Mouse (Mus musculus) spleen, adult 2 months (tissue): ENCODE measurements around the gene Pard6b.

Source experiments
- CTCF ChIP-seq: fragments of 200-500 bp; IDR thresholded peaks from 2 replicates; pipeline ENCODE4 v1.5.1; 2011; ENCODE audit warnings: mild to moderate bottlenecking, inconsistent platforms; ENCODE audit not compliant: insufficient read depth, insufficient read length, insufficient replicate concordance; ENCODE audit errors: extremely low read depth
- POLR2A ChIP-seq: fragments of 200-500 bp; IDR thresholded peaks from 2 replicates; pipeline ENCODE4 v1.6.1; 2011; ENCODE audit warnings: low read depth, low read length, inconsistent platforms

DNA sequence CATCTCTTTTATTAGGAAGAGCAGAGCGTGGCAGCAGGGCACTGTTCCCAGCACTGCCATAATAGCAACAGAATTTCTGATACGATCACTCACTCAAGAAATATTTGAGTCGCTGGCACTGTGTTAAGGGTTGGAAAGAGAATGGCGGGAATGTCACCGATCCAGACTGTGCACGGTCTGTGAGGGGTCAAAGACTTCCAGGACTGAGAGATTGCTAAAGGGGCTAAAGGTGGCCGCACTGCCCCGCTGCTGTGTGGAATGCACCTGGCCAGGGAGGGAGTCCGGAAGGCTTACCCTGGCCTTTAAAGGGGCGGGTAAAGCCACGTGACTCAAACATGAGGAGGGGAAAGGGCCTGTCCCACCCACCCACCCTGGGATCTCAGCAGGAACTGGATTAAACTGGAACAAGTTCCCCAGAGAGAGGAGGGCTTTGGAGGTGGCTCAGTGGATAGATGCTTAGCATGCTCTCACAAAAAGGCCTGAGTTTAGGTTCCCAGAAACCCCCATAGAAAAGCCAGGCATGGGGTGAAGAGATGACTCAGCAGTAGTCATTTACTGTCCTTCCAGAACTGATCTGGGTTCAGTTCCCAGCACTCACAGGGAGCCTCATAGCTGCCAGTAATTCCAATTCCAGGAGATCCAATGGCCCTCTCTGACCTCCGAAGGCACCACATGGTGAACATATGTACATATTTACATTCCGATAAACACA lies 22.2 kb upstream of the Pard6b start:
- no peak for TF ChIP-seq POLR2A
- no peak for TF ChIP-seq CTCF
